Comparison of ENCODE assay signal across 8 mouse cellular contexts in genomic region chr4:40781797-40782495, GRCm38 (mm10). TPM values are rescaled to one million over a fixed set of nuclear protein-coding genes. Genes with fewer than 3 reads are reported as not detected.
DNase-seq lines count a peak whose midpoint lies in the region; ATAC-seq and TF ChIP-seq lines count a peak whose summit lies in the region.

No protein-coding gene starts in this region.

- TF ChIP-seq EP300 in stomach, postnatal 0 days (optimal IDR thresholded peaks at IDR 0.05) = no peak

- no peaks in the 10 kb centered on the region for H3K79me2 ChIP-seq in liver, adult 2 months (ENCODE audit: control insufficient read depth, insufficient read depth, low read length)

- no peak overlapping the region for H3K4me2 ChIP-seq in embryonic facial prominence, embryonic 11.5 days (ENCODE audit: low read depth, low read length)
- H3K4me2 ChIP-seq in stomach, postnatal 0 days (replicated peaks; ENCODE audit: low read depth) = no peak overlapping the region

- no peaks in the 10 kb centered on the region; the same call in 1 of the 2 replicates for H3K4me1 ChIP-seq in embryonic facial prominence, embryonic 11.5 days (ENCODE audit: control insufficient read depth, insufficient read depth, low read length)
- H3K4me1 ChIP-seq in embryonic facial prominence, embryonic 10.5 days = peaks cover 29% of the 10 kb centered on the region
- no peaks in the 10 kb centered on the region for H3K4me1 ChIP-seq in liver, adult 2 months (ENCODE audit: control insufficient read depth, insufficient read depth, low read length)
- H3K4me1 ChIP-seq in stomach, postnatal 0 days (replicated peaks; ENCODE audit: control insufficient read depth, insufficient read depth) = no peaks in the 10 kb centered on the region

- H3K4me3 ChIP-seq in embryonic facial prominence, embryonic 11.5 days (ENCODE audit: low read depth, low read length) = no peak overlapping the region
- H3K4me3 ChIP-seq in embryonic facial prominence, embryonic 10.5 days = no peak overlapping the region
- no peak overlapping the region for H3K4me3 ChIP-seq in liver, adult 2 months (ENCODE audit: insufficient read depth, low read depth, low read length)
- no peak overlapping the region for H3K4me3 ChIP-seq in stomach, postnatal 0 days (ENCODE audit: low read depth, low read length)

- no peak for ATAC-seq in embryonic facial prominence, embryonic 11.5 days (replicated peaks; ENCODE audit: insufficient number of reproducible peaks, low FRiP score, low TSS enrichment, low read depth)
- ATAC-seq in stomach, postnatal 0 days (ENCODE audit: low FRiP score, low TSS enrichment) = no peak

- no peak overlapping the region for H3K27ac ChIP-seq in embryonic facial prominence, embryonic 11.5 days (replicated peaks; ENCODE audit: low read depth, low read length)
- H3K27ac ChIP-seq in embryonic facial prominence, embryonic 10.5 days (replicated peaks) = no peak overlapping the region
- H3K27ac ChIP-seq in liver, adult 2 months (replicated peaks; ENCODE audit: insufficient read depth, low read depth, low read length) = peak overlapping the region; percentile 24; the same call in 1 of the 2 replicates
- H3K27ac ChIP-seq in stomach, postnatal 0 days (replicated peaks) = peak overlapping the region; percentile 45; the same call in 1 of the 2 replicates

- no peak for TF ChIP-seq POLR2A in liver, adult 2 months (IDR thresholded peaks at IDR 0.05; ENCODE audit: extremely low read depth, insufficient read depth, low read length)

- H3K36me3 ChIP-seq in embryonic facial prominence, embryonic 11.5 days (replicated peaks; ENCODE audit: control insufficient read depth, insufficient read depth, low read depth, low read length) = no peaks in the 10 kb centered on the region
- no peaks in the 10 kb centered on the region for H3K36me3 ChIP-seq in embryonic facial prominence, embryonic 10.5 days (replicated peaks)
- no peaks in the 10 kb centered on the region for H3K36me3 ChIP-seq in liver, adult 2 months (ENCODE audit: control insufficient read depth, insufficient read depth, low read length)
- H3K36me3 ChIP-seq in stomach, postnatal 0 days (ENCODE audit: control insufficient read depth, insufficient read depth, low read length) = no peaks in the 10 kb centered on the region

- TF ChIP-seq CTCF in liver, adult 2 months (IDR thresholded peaks at IDR 0.05; ENCODE audit: low read depth, low read length) = no peak
- TF ChIP-seq CTCF in stomach, postnatal 0 days (IDR thresholded peaks at IDR 0.05; ENCODE audit: low read depth) = no peak

- H3K27me3 ChIP-seq in embryonic facial prominence, embryonic 11.5 days (ENCODE audit: control insufficient read depth, insufficient read depth, low read length) = no peaks in the 10 kb centered on the region
- no peaks in the 10 kb centered on the region for H3K27me3 ChIP-seq in embryonic facial prominence, embryonic 10.5 days (replicated peaks; ENCODE audit: low read depth, poor library complexity, severe bottlenecking)
- H3K27me3 ChIP-seq in liver, adult 2 months (ENCODE audit: control insufficient read depth, insufficient read depth, low read length) = no peaks in the 10 kb centered on the region
- no peaks in the 10 kb centered on the region for H3K27me3 ChIP-seq in stomach, postnatal 0 days (ENCODE audit: control insufficient read depth, insufficient read depth, low read length)

- no peak overlapping the region for H3K9ac ChIP-seq in embryonic facial prominence, embryonic 11.5 days (replicated peaks; ENCODE audit: low read length)
- no peak overlapping the region for H3K9ac ChIP-seq in liver, adult 2 months (ENCODE audit: low read depth, low read length)
- H3K9ac ChIP-seq in stomach, postnatal 0 days (ENCODE audit: low read length) = no peak overlapping the region

- H3K9me3 ChIP-seq in embryonic facial prominence, embryonic 11.5 days (replicated peaks; ENCODE audit: control insufficient read depth, low read length) = no peaks in the 10 kb centered on the region
- H3K9me3 ChIP-seq in embryonic facial prominence, embryonic 10.5 days = no peaks in the 10 kb centered on the region
- no peaks in the 10 kb centered on the region for H3K9me3 ChIP-seq in stomach, postnatal 0 days (ENCODE audit: control insufficient read depth, low read length)

- DNase-seq in embryonic facial prominence, embryonic 11.5 days (ENCODE audit: low spot score) = peak; percentile 33
- no peak for DNase-seq in embryonic facial prominence, embryonic 10.5 days (ENCODE audit: low spot score)
- DNase-seq in thymus, postnatal 0 days (ENCODE audit: low spot score) = peak; percentile 38
- DNase-seq in thymus, postnatal 36 days = no peak
- no peak for DNase-seq in liver, adult 2 months (ENCODE audit: extremely low read depth, low read depth, low spot score)
- DNase-seq in stomach, postnatal 0 days (ENCODE audit: low spot score) = no peak
- DNase-seq in adrenal gland, postnatal 36 days = no peak
- no peak for DNase-seq in right cerebral cortex, postnatal 36 days (ENCODE audit: low spot score in 2 of 2)

- 41% methylated on average over 8 of the region's 8 CpGs for WGBS in embryonic facial prominence, embryonic 11.5 days
- WGBS in embryonic facial prominence, embryonic 10.5 days = 43% methylated on average over 8 of the region's 8 CpGs
- 66% methylated on average over 8 of the region's 8 CpGs for WGBS in liver, adult 2 months
- WGBS in stomach, postnatal 0 days = 28% methylated on average over 8 of the region's 8 CpGs

RNA-seq across cellular contexts. Expression of gene Smu1, which starts 24.2 kb away (rescaled TPM):
- polyA plus RNA-seq in embryonic facial prominence, embryonic 11.5 days (2014; fragmentation: Nextera tagmentation; extraction: Ambion mirVana) = 195 and 203 TPM in 2 replicates
- 190 and 192 TPM in 2 replicates for polyA plus RNA-seq in embryonic facial prominence, embryonic 10.5 days (2016; fragmentation: Nextera tagmentation; extraction: Ambion mirVana)
- 158 and 161 TPM in 2 replicates for polyA plus RNA-seq in thymus, postnatal 0 days (2015; fragmentation: Nextera tagmentation; extraction: Ambion mirVana)
- 53.0 and 58.3 TPM in 2 replicates for total RNA-seq in liver, adult 2 months (2014; rRNA removed)
- 16.2 TPM in 2 replicates for polyA plus RNA-seq in liver, adult 2 months (2012; rRNA removed)
- polyA plus RNA-seq in stomach, postnatal 0 days (2015; fragmentation: Nextera tagmentation; extraction: Ambion mirVana) = 79.9 and 80.9 TPM in 2 replicates
- total RNA-seq in adrenal gland, postnatal 36 days (2021) = 10 to 100 TPM; 60.2 to 71.2 TPM

RNA-seq across cellular contexts. Expression of gene Dnaja1, which starts 60.0 kb away (rescaled TPM):
- 665 and 708 TPM in 2 replicates for polyA plus RNA-seq in embryonic facial prominence, embryonic 11.5 days (2014; fragmentation: Nextera tagmentation; extraction: Ambion mirVana)
- polyA plus RNA-seq in embryonic facial prominence, embryonic 10.5 days (2016; fragmentation: Nextera tagmentation; extraction: Ambion mirVana) = 608 and 633 TPM in 2 replicates
- 410 and 488 TPM in 2 replicates for polyA plus RNA-seq in thymus, postnatal 0 days (2015; fragmentation: Nextera tagmentation; extraction: Ambion mirVana)
- 85.2 and 135 TPM in 2 replicates for total RNA-seq in liver, adult 2 months (2014; rRNA removed)
- polyA plus RNA-seq in liver, adult 2 months (2012; rRNA removed) = 9.1 and 11.5 TPM in 2 replicates
- polyA plus RNA-seq in stomach, postnatal 0 days (2015; fragmentation: Nextera tagmentation; extraction: Ambion mirVana) = 185 and 203 TPM in 2 replicates
- total RNA-seq in adrenal gland, postnatal 36 days (2021) = 100 to 1,000 TPM; 287 to 463 TPM

Comparison
In these comparisons a context has a peak if more than half of its experiments do, and no peak if none do; other contexts are left out.
1. DNase-seq: peak in embryonic facial prominence, embryonic 11.5 days (single experiment) and thymus, postnatal 0 days (single experiment); none in embryonic facial prominence, embryonic 10.5 days (single experiment), thymus, postnatal 36 days (0 of 2), liver, adult 2 months (single experiment), stomach, postnatal 0 days (single experiment), adrenal gland, postnatal 36 days (0 of 2) and right cerebral cortex, postnatal 36 days (0 of 2).
2. H3K27ac ChIP-seq: peak in liver, adult 2 months (single experiment) and stomach, postnatal 0 days (single experiment); none in embryonic facial prominence, embryonic 11.5 days (single experiment) and embryonic facial prominence, embryonic 10.5 days (single experiment).
3. RNA of gene Dnaja1, which starts 60.0 kb away (polyA plus RNA-seq): 665 to 708 TPM in embryonic facial prominence, embryonic 11.5 days, 608 to 633 TPM in embryonic facial prominence, embryonic 10.5 days, 410 to 488 TPM in thymus, postnatal 0 days and 185 to 203 TPM in stomach, postnatal 0 days; 9.1 to 11.5 TPM in liver, adult 2 months; every median in the first group is over 10 times any median in the second.